Mouse (Mus musculus) megakaryocyte, embryonic 14.5 days (primary cell): ENCODE measurements around the gene Ap3d1.

Experiments
- FLI1 ChIP-seq: IDR thresholded peaks from 2 replicates; pipeline ENCODE4 v1.6.1; 2012; ENCODE audit warnings: low read length, inconsistent platforms, mixed read lengths
- GATA1 ChIP-seq: IDR thresholded peaks from 3 replicates; pipeline ENCODE4 v1.6.1; 2012; ENCODE audit warnings: mixed read lengths, low read length, inconsistent platforms, borderline replicate concordance

GRCm38 (mm10) chr10:80686617-80687016, 55.4 kb downstream of the Ap3d1 start:
- TF ChIP-seq GATA1, result no peak
- no peak for TF ChIP-seq FLI1
